7 mouse cellular contexts compared by ENCODE assay signal in the genomic region with DNA sequence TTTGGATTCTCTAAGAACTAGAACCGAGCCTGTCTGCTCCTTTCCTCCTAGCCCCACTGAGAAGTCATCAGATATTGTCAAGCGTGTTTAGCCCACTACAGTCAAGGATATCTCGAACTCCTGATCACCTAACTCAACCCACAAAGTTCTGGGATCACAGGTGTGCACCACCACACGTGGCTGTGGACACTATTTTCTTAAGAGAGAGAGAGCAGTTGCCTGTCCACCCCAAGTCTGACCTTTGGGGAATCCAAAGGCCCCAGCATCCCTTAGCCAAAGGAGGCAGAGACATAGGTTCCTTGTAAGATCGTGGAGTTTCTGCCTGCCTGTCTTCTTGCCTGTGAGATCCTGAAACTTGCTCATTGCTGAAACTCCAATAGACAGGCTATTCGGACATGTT. TPM values are rescaled to one million over a fixed set of nuclear protein-coding genes. Genes with fewer than 3 reads are reported as not detected.
A peak's percentile ranks its signal among the peaks of the same experiment; 100 is the strongest.
DNase-seq lines count a peak whose midpoint lies in the region; ATAC-seq and TF ChIP-seq lines count a peak whose summit lies in the region.

No protein-coding gene starts in this region.

- H3K4me3 ChIP-seq in spleen, adult 2 months (ENCODE audit: extremely low read depth, insufficient read depth, insufficient read length): peak overlapping the region; percentile 58; the same call in 1 of the 2 replicates
- H3K4me3 ChIP-seq in forebrain, embryonic 16.5 days (replicated peaks; ENCODE audit: low read length): peak overlapping the region; percentile 70
- H3K4me3 ChIP-seq in liver, embryonic 11.5 days (ENCODE audit: low read depth, low read length): peak overlapping the region; percentile 99
- peak overlapping the region; percentile 67 for H3K4me3 ChIP-seq in stomach, embryonic 14.5 days (ENCODE audit: low read depth, low read length)

- no peak overlapping the region for H3K27ac ChIP-seq in spleen, adult 2 months (ENCODE audit: insufficient read depth, low read length)
- peak overlapping the region; percentile 72 for H3K27ac ChIP-seq in forebrain, embryonic 16.5 days (ENCODE audit: low read length)
- H3K27ac ChIP-seq in liver, embryonic 11.5 days (ENCODE audit: low read depth, low read length): no peak overlapping the region
- H3K27ac ChIP-seq in stomach, embryonic 14.5 days (ENCODE audit: low read length): no peak overlapping the region

- no peak for DNase-seq in spleen, adult 2 months (ENCODE audit: low read depth in 1 of 2, low spot score in 2 of 2)
- DNase-seq in spleen, postnatal 36 days (ENCODE audit: low spot score in 2 of 2): no peak
- DNase-seq in liver, embryonic 11.5 days (ENCODE audit: low spot score): no peak
- DNase-seq in cerebellum, postnatal 14 days: no peak
- no peak for DNase-seq in yolk sac, embryonic 10.5 days (ENCODE audit: low spot score)

- ATAC-seq in forebrain, embryonic 16.5 days: peak; percentile 10
- ATAC-seq in liver, embryonic 11.5 days (replicated peaks; ENCODE audit: low FRiP score): no peak
- no peak for ATAC-seq in stomach, embryonic 14.5 days (ENCODE audit: insufficient number of reproducible peaks, insufficient read depth, low FRiP score, low read depth)

- no peaks in the 10 kb centered on the region for H3K9me3 ChIP-seq in forebrain, embryonic 16.5 days (ENCODE audit: control insufficient read depth, low read length)
- no peaks in the 10 kb centered on the region for H3K9me3 ChIP-seq in liver, embryonic 11.5 days (ENCODE audit: control insufficient read depth, low read length)
- no peaks in the 10 kb centered on the region for H3K9me3 ChIP-seq in stomach, embryonic 14.5 days (ENCODE audit: control insufficient read depth, low read depth, low read length)

- 33% methylated on average over 6 of the region's 6 CpGs for WGBS in spleen, adult 2 months
- WGBS in forebrain, embryonic 16.5 days: 26% methylated on average over 6 of the region's 6 CpGs
- 30% methylated on average over 6 of the region's 6 CpGs for WGBS in liver, embryonic 11.5 days
- WGBS in stomach, embryonic 14.5 days: 29% methylated on average over 6 of the region's 6 CpGs

- peaks cover 6% of the 10 kb centered on the region; the same call in 1 of the 2 replicates for H3K4me1 ChIP-seq in spleen, adult 2 months (ENCODE audit: control insufficient read depth, insufficient read depth, insufficient read length)
- H3K4me1 ChIP-seq in forebrain, embryonic 16.5 days (replicated peaks; ENCODE audit: control insufficient read depth, insufficient read depth, low read length): peaks cover 17% of the 10 kb centered on the region
- peaks cover 19% of the 10 kb centered on the region for H3K4me1 ChIP-seq in liver, embryonic 11.5 days (replicated peaks; ENCODE audit: control insufficient read depth, insufficient read depth, low read length)
- H3K4me1 ChIP-seq in stomach, embryonic 14.5 days (ENCODE audit: control insufficient read depth, insufficient read depth, low read length): peaks cover 5% of the 10 kb centered on the region

- H3K4me2 ChIP-seq in forebrain, embryonic 16.5 days (ENCODE audit: low read length): peak overlapping the region; percentile 77
- peak overlapping the region; percentile 69 for H3K4me2 ChIP-seq in liver, embryonic 11.5 days
- peak overlapping the region; percentile 46 for H3K4me2 ChIP-seq in stomach, embryonic 14.5 days (replicated peaks; ENCODE audit: low read depth, low read length)

- peaks cover 17% of the 10 kb centered on the region for H3K36me3 ChIP-seq in spleen, adult 2 months (ENCODE audit: control insufficient read depth, insufficient read depth, low read length)
- peaks cover 12% of the 10 kb centered on the region for H3K36me3 ChIP-seq in forebrain, embryonic 16.5 days (ENCODE audit: control insufficient read depth, insufficient read depth)
- peaks cover 22% of the 10 kb centered on the region for H3K36me3 ChIP-seq in liver, embryonic 11.5 days (ENCODE audit: control insufficient read depth, insufficient read depth, low read length)
- peaks cover 27% of the 10 kb centered on the region for H3K36me3 ChIP-seq in stomach, embryonic 14.5 days (ENCODE audit: control insufficient read depth, insufficient read depth, low read length)

- no peaks in the 10 kb centered on the region for H3K27me3 ChIP-seq in spleen, adult 2 months (ENCODE audit: control insufficient read depth, insufficient read depth, low read length)
- no peaks in the 10 kb centered on the region for H3K27me3 ChIP-seq in forebrain, embryonic 16.5 days (replicated peaks; ENCODE audit: control insufficient read depth, insufficient read depth, low read length)
- no peaks in the 10 kb centered on the region for H3K27me3 ChIP-seq in liver, embryonic 11.5 days (replicated peaks; ENCODE audit: control insufficient read depth, insufficient read depth, low read length)
- H3K27me3 ChIP-seq in stomach, embryonic 14.5 days (ENCODE audit: control insufficient read depth, insufficient read depth, low read length): no peaks in the 10 kb centered on the region

- H3K9ac ChIP-seq in forebrain, embryonic 16.5 days (replicated peaks; ENCODE audit: low read depth, low read length): peak overlapping the region; percentile 66
- peak overlapping the region; percentile 27 for H3K9ac ChIP-seq in liver, embryonic 11.5 days (ENCODE audit: low read depth, low read length)
- peak overlapping the region; percentile 50 for H3K9ac ChIP-seq in stomach, embryonic 14.5 days (replicated peaks; ENCODE audit: low read depth, low read length)

- no peak for TF ChIP-seq POLR2A in spleen, adult 2 months (IDR thresholded peaks at IDR 0.05; ENCODE audit: low read depth, low read length)

- TF ChIP-seq CTCF in spleen, adult 2 months (IDR thresholded peaks at IDR 0.05; ENCODE audit: extremely low read depth, insufficient read depth, insufficient read length, insufficient replicate concordance): no peak

RNA-seq across cellular contexts. Expression of gene Rpl31, which starts 0.6 kb away (rescaled TPM):
- 163 and 209 TPM in 2 replicates for polyA plus RNA-seq in spleen, adult 2 months (2012; rRNA removed)
- polyA plus RNA-seq in forebrain, embryonic 16.5 days (2015; fragmentation: Nextera tagmentation; extraction: Ambion mirVana): 288 and 293 TPM in 2 replicates
- 694 and 768 TPM in 2 replicates for polyA plus RNA-seq in liver, embryonic 11.5 days (2014; fragmentation: Nextera tagmentation; extraction: Ambion mirVana)
- polyA plus RNA-seq in stomach, embryonic 14.5 days (2014; fragmentation: Nextera tagmentation; extraction: Ambion mirVana): 796 and 805 TPM in 2 replicates
